Mouse (Mus musculus): ENCODE results near the gene Dhodh. TPM values are rescaled to one million over a fixed set of nuclear protein-coding genes. Genes with fewer than 3 reads are reported as not detected.
A peak's percentile ranks its signal among the peaks of the same experiment; 100 is the strongest.

Dhodh gene
- polyA plus RNA-seq, 1 experiment from 2014 or later = 35.7 TPM

GRCm38 (mm10) chr8:109632498-109632897 lies 24.0 kb upstream of the Dhodh start:
- Histone ChIP-seq H3K27ac (ENCODE audit: low read length) (0 out of 2 replicates have a peak overlapping the region, but pooled peaks have one; percentile 17), H3K9me3 (replicated peaks; ENCODE audit: control insufficient read depth, low read length, poor library complexity, severe bottlenecking) (no peaks in the 10 kb centered on the region), H3K9ac (ENCODE audit: low read depth, low read length) (no peak overlapping the region), H3K36me3 (ENCODE audit: control insufficient read depth, insufficient read depth, low read length) (no peaks in the 10 kb centered on the region), H3K27me3 (ENCODE audit: control insufficient read depth, insufficient read depth, low read depth, low read length) (no peaks in the 10 kb centered on the region), H3K4me3 (ENCODE audit: low read depth, low read length) (no peak overlapping the region), H3K4me2 (ENCODE audit: low read length) (no peak overlapping the region), H3K4me1 (ENCODE audit: control insufficient read depth, insufficient read depth, low read length) (no peaks in the 10 kb centered on the region)
- 68% methylated on average over 5 of the region's 5 CpGs for WGBS
- ATAC-seq = no peak

GRCm38 (mm10) chr8:109628638-109629037 lies 20.2 kb upstream of the Dhodh start:
- WGBS = 72% methylated on average over 6 of the region's 6 CpGs

GRCm38 (mm10) chr8:109615569-109615968 lies 7.1 kb upstream of the Dhodh start:
- WGBS = 90% methylated on average over 3 of the region's 3 CpGs
- ATAC-seq = no peak
- H3K4me1 ChIP-seq (ENCODE audit: control insufficient read depth, insufficient read depth, low read length) = no peaks in the 10 kb centered on the region

More at GRCm38 (mm10) chr8:109628638-109629037, 20.2 kb upstream of the Dhodh start:
- Histone ChIP-seq H3K4me2 (ENCODE audit: low read length) (no peak overlapping the region), H3K4me1 (ENCODE audit: control insufficient read depth, insufficient read depth, low read length) (no peaks in the 10 kb centered on the region), H3K9me3 (replicated peaks; ENCODE audit: control insufficient read depth, low read length, poor library complexity, severe bottlenecking) (peaks cover 3% of the 10 kb centered on the region; the same call in 1 of the 2 replicates), H3K27ac (ENCODE audit: low read length) (no peak overlapping the region), H3K36me3 (ENCODE audit: control insufficient read depth, insufficient read depth, low read length) (no peaks in the 10 kb centered on the region), H3K4me3 (ENCODE audit: low read depth, low read length) (no peak overlapping the region), H3K27me3 (ENCODE audit: control insufficient read depth, insufficient read depth, low read depth, low read length) (no peaks in the 10 kb centered on the region), H3K9ac (ENCODE audit: low read depth, low read length) (no peak overlapping the region)
- no peak for ATAC-seq

GRCm38 (mm10) chr8:109614243-109615210 lies 6.1 kb upstream of the Dhodh start, which contains the start of gene Pkd1l3:
TSS of gene Pkd1l3 (plus strand) at chr8:109614517.
- H3K4me2 ChIP-seq (ENCODE audit: low read length) = peak within 1 kb of the TSS; percentile 4; the same call in 1 of the 2 replicates
- H3K36me3 ChIP-seq (ENCODE audit: control insufficient read depth, insufficient read depth, low read length) = no peaks in the 10 kb centered on the region
- H3K27ac ChIP-seq (ENCODE audit: low read length) = no peak within 1 kb of the TSS
- no peaks in the 10 kb centered on the region; the same call in 1 of the 2 replicates for H3K4me1 ChIP-seq (ENCODE audit: control insufficient read depth, insufficient read depth, low read length)
- no peaks in the 10 kb centered on the region for H3K27me3 ChIP-seq (ENCODE audit: control insufficient read depth, insufficient read depth, low read depth, low read length)
- H3K4me3 ChIP-seq (ENCODE audit: low read depth, low read length) = no peak within 1 kb of the TSS
- ATAC-seq = no peak
- 62% methylated on average over 27 of the region's 27 CpGs for WGBS
- no peaks in the 10 kb centered on the region for H3K9me3 ChIP-seq (replicated peaks; ENCODE audit: control insufficient read depth, low read length, poor library complexity, severe bottlenecking)
- no peak within 1 kb of the TSS for H3K9ac ChIP-seq (ENCODE audit: low read depth, low read length)

More at GRCm38 (mm10) chr8:109615569-109615968, 7.1 kb upstream of the Dhodh start:
- H3K27me3 ChIP-seq (ENCODE audit: control insufficient read depth, insufficient read depth, low read depth, low read length) = no peaks in the 10 kb centered on the region
- no peak overlapping the region for H3K4me3 ChIP-seq (ENCODE audit: low read depth, low read length)
- no peak overlapping the region for H3K4me2 ChIP-seq (ENCODE audit: low read length)
- no peaks in the 10 kb centered on the region for H3K9me3 ChIP-seq (replicated peaks; ENCODE audit: control insufficient read depth, low read length, poor library complexity, severe bottlenecking)
- H3K27ac ChIP-seq (ENCODE audit: low read length) = no peak overlapping the region
- H3K36me3 ChIP-seq (ENCODE audit: control insufficient read depth, insufficient read depth, low read length) = no peaks in the 10 kb centered on the region
- H3K9ac ChIP-seq (ENCODE audit: low read depth, low read length) = no peak overlapping the region

- Histone ChIP-seq H3K4me1 (ENCODE audit: control insufficient read depth, insufficient read depth, low read length) (peaks cover 12% of the 10 kb centered on the region), H3K36me3 (ENCODE audit: control insufficient read depth, insufficient read depth, low read length) (no peaks in the 10 kb centered on the region), H3K4me2 (ENCODE audit: low read length) (peak overlapping the region; percentile 63), H3K4me3 (ENCODE audit: low read depth, low read length) (peak overlapping the region; percentile 49), H3K9ac (ENCODE audit: low read depth, low read length) (peak overlapping the region; percentile 73; the same call in 1 of the 2 replicates), H3K27me3 (ENCODE audit: control insufficient read depth, insufficient read depth, low read depth, low read length) (no peaks in the 10 kb centered on the region), H3K9me3 (replicated peaks; ENCODE audit: control insufficient read depth, low read length, poor library complexity, severe bottlenecking) (no peaks in the 10 kb centered on the region), H3K27ac (ENCODE audit: low read length) (peak overlapping the region; percentile 92)
- ATAC-seq = no peak
- WGBS = 20% methylated on average over 5 of the region's 5 CpGs
Measured at GRCm38 (mm10) chr8:109609153-109609502, 655 bp upstream of the Dhodh start.

- WGBS = 7% methylated on average over 12 of the region's 12 CpGs
- ATAC-seq = no peak
- H3K27me3 ChIP-seq (ENCODE audit: control insufficient read depth, insufficient read depth, low read depth, low read length) = no peaks in the 10 kb centered on the region
- peak overlapping the region; percentile 49 for H3K4me3 ChIP-seq (ENCODE audit: low read depth, low read length)
- no peaks in the 10 kb centered on the region for H3K9me3 ChIP-seq (replicated peaks; ENCODE audit: control insufficient read depth, low read length, poor library complexity, severe bottlenecking)
- peak overlapping the region; percentile 84 for H3K4me2 ChIP-seq (ENCODE audit: low read length)
- peak overlapping the region; percentile 92 for H3K27ac ChIP-seq (ENCODE audit: low read length)
- H3K4me1 ChIP-seq (ENCODE audit: control insufficient read depth, insufficient read depth, low read length) = peaks cover 12% of the 10 kb centered on the region
- H3K36me3 ChIP-seq (ENCODE audit: control insufficient read depth, insufficient read depth, low read length) = no peaks in the 10 kb centered on the region
- H3K9ac ChIP-seq (ENCODE audit: low read depth, low read length) = peak overlapping the region; percentile 73
Measured at GRCm38 (mm10) chr8:109607650-109608049, 823 bp downstream of the Dhodh start.

GRCm38 (mm10) chr8:109606725-109607124 lies 1.7 kb downstream of the Dhodh start:
- WGBS = 88% methylated on average over 2 of the region's 2 CpGs
- H3K36me3 ChIP-seq (ENCODE audit: control insufficient read depth, insufficient read depth, low read length) = peaks cover 2% of the 10 kb centered on the region
- H3K27ac ChIP-seq (ENCODE audit: low read length) = no peak overlapping the region
- H3K4me3 ChIP-seq (ENCODE audit: low read depth, low read length) = no peak overlapping the region
- ATAC-seq = no peak
- H3K4me1 ChIP-seq (ENCODE audit: control insufficient read depth, insufficient read depth, low read length) = peaks cover 12% of the 10 kb centered on the region
- no peaks in the 10 kb centered on the region for H3K27me3 ChIP-seq (ENCODE audit: control insufficient read depth, insufficient read depth, low read depth, low read length)
- H3K4me2 ChIP-seq (ENCODE audit: low read length) = no peak overlapping the region
- no peaks in the 10 kb centered on the region for H3K9me3 ChIP-seq (replicated peaks; ENCODE audit: control insufficient read depth, low read length, poor library complexity, severe bottlenecking)
- H3K9ac ChIP-seq (ENCODE audit: low read depth, low read length) = no peak overlapping the region

- Histone ChIP-seq H3K27ac (ENCODE audit: low read length) (no peak overlapping the region), H3K9ac (ENCODE audit: low read depth, low read length) (no peak overlapping the region), H3K4me3 (ENCODE audit: low read depth, low read length) (no peak overlapping the region), H3K36me3 (ENCODE audit: control insufficient read depth, insufficient read depth, low read length) (0 out of 2 replicates have a peak, but pooled peaks cover 3% of the 10 kb centered on the region), H3K4me2 (ENCODE audit: low read length) (no peak overlapping the region), H3K27me3 (ENCODE audit: control insufficient read depth, insufficient read depth, low read depth, low read length) (no peaks in the 10 kb centered on the region), H3K4me1 (ENCODE audit: control insufficient read depth, insufficient read depth, low read length) (no peaks in the 10 kb centered on the region), H3K9me3 (replicated peaks; ENCODE audit: control insufficient read depth, low read length, poor library complexity, severe bottlenecking) (no peaks in the 10 kb centered on the region)
- no peak for ATAC-seq
- 45% methylated on average over 8 of the region's 8 CpGs for WGBS
Measured at GRCm38 (mm10) chr8:109595854-109596253, 12.6 kb downstream of the Dhodh start.
